Mouse (Mus musculus) stomach, postnatal 0 days (tissue): ENCODE results near the gene Wdr37.

ENCODE experiments used
- CTCF ChIP-seq: IDR thresholded peaks from 2 replicates; pipeline ENCODE4 v1.5.1; 2016; ENCODE audit warnings: antibody characterized with exemption, low read depth, mild to moderate bottlenecking, moderate library complexity
- EP300 ChIP-seq: optimal IDR thresholded peaks from 2 replicates; pipeline ENCODE3; 2016; ENCODE audit warnings: antibody characterized with exemption

DNA sequence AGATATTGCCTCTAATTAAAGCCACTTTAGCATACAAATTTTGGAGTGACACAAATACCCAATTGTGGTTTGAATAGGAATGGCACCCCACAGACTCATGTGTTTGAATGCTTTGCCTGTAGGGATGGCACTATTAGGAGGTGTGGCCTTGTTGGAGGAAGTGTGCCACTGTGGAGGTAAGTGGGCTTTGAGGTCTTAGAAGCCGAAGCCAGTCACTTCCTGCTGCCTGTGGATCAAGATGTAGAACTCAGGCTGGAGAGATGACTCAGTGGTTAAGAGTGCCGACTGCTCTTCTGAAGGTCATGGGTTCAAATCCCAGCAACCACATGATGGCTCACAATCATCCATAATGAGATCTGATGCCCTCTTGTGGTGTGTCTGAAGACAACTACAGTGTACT is 30.8 kb downstream of the Wdr37 start:
- no peak for TF ChIP-seq CTCF
- no peak for TF ChIP-seq EP300
